Mouse (Mus musculus) embryonic facial prominence, embryonic 13.5 days (tissue): Measurements from ENCODE around the gene Mmp11. TPM values are rescaled to one million over a fixed set of nuclear protein-coding genes. Genes with fewer than 3 reads are reported as not detected.

ENCODE experiments used
- ATAC-seq: fragments of 200-750 bp; cut with Nextera tagmentation; 2 replicates; pipeline ENCODE4 v1.8.0; 2017; ENCODE audit warnings: low read depth; ENCODE audit not compliant: insufficient number of reproducible peaks, insufficient read depth, low FRiP score, low TSS enrichment
- H3K27ac ChIP-seq: fragments of 300-500 bp; sonication (generic); 2 replicates; pipeline ENCODE4 v1.5.1; 2015; ENCODE audit warnings: moderate library complexity, mild to moderate bottlenecking, inconsistent platforms
- H3K27me3 ChIP-seq: fragments of 300-500 bp; sonication (generic); 2 replicates; pipeline ENCODE4 v1.6.1; 2015; ENCODE audit warnings: mild to moderate bottlenecking, inconsistent platforms
- H3K36me3 ChIP-seq: fragments of 300-500 bp; sonication (generic); 2 replicates; pipeline ENCODE4 v1.6.1; 2015; ENCODE audit warnings: mild to moderate bottlenecking, inconsistent platforms
- H3K4me1 ChIP-seq: fragments of 300-500 bp; sonication (generic); 2 replicates; pipeline ENCODE4 v1.6.1; 2015; ENCODE audit warnings: inconsistent platforms
- H3K4me2 ChIP-seq: fragments of 300-500 bp; sonication (generic); 2 replicates; pipeline ENCODE4 v1.6.1; 2015; ENCODE audit warnings: moderate library complexity, mild to moderate bottlenecking, inconsistent platforms
- H3K4me3 ChIP-seq: fragments of 300-500 bp; sonication (generic); 2 replicates; pipeline ENCODE4 v1.5.1; 2015; ENCODE audit warnings: mild to moderate bottlenecking, inconsistent platforms
- H3K9ac ChIP-seq: fragments of 300-500 bp; sonication (generic); 2 replicates; pipeline ENCODE4 v1.6.1; 2015; ENCODE audit warnings: mild to moderate bottlenecking, inconsistent platforms
- H3K9me3 ChIP-seq: fragments of 300-500 bp; sonication (generic); 2 replicates; pipeline ENCODE4 v1.6.1; 2016; ENCODE audit warnings: inconsistent platforms
- WGBS: fragments of 180-500 bp; shearing (Covaris S2); methylation state at CpG from one replicate; pipeline ENCODE4 v1.1.7; 2015; ENCODE audit warnings: mixed read lengths; 5-methylcytosine and 5-hydroxymethylcytosine counted together
- polyA plus RNA-seq: library from polyadenylated mRNA; unstranded; fragments of >200 nt; fragmentation: Nextera tagmentation; extraction: Ambion mirVana; gene quantifications from 2 replicates; pipeline ENCODE4 v1.2.1, GENCODE M21; 2015

The Mmp11 gene
- polyA plus RNA-seq, 1 experiment from 2014 or later, result 123 TPM

- WGBS, result 79% methylated on average over 5 of the region's 5 CpGs
- no peak overlapping the region for H3K9ac ChIP-seq
- H3K4me2 ChIP-seq, result no peak overlapping the region
- no peak overlapping the region for H3K27ac ChIP-seq
- no peak overlapping the region for H3K4me3 ChIP-seq
- H3K27me3 ChIP-seq, result no peaks in the 10 kb centered on the region
- no peaks in the 10 kb centered on the region for H3K9me3 ChIP-seq
- H3K4me1 ChIP-seq, result peaks cover 9% of the 10 kb centered on the region
- no peak for ATAC-seq
- no peaks in the 10 kb centered on the region for H3K36me3 ChIP-seq
These were observed 11.8 kb upstream of the Mmp11 start for GRCm38 (mm10) chr10:75948079-75948478.

GRCm38 (mm10) chr10:75945896-75946295 lies 9.6 kb upstream of the Mmp11 start:
- Histone ChIP-seq H3K27ac (no peak overlapping the region), H3K4me1 (peaks cover 7% of the 10 kb centered on the region), H3K27me3 (no peaks in the 10 kb centered on the region), H3K9ac (no peak overlapping the region), H3K4me3 (no peak overlapping the region), H3K4me2 (no peak overlapping the region), H3K9me3 (no peaks in the 10 kb centered on the region), H3K36me3 (no peaks in the 10 kb centered on the region)
- no peak for ATAC-seq
- 80% methylated on average over 7 of the region's 7 CpGs for WGBS

GRCm38 (mm10) chr10:75945213-75945612 lies 8.9 kb upstream of the Mmp11 start:
- Histone ChIP-seq H3K9ac (no peak overlapping the region), H3K4me2 (no peak overlapping the region), H3K9me3 (no peaks in the 10 kb centered on the region), H3K27ac (no peak overlapping the region), H3K36me3 (no peaks in the 10 kb centered on the region), H3K4me1 (no peaks in the 10 kb centered on the region; the same call in 1 of the 2 replicates), H3K4me3 (no peak overlapping the region), H3K27me3 (no peaks in the 10 kb centered on the region)
- WGBS, result 93% methylated on average over 7 of the region's 7 CpGs
- no peak for ATAC-seq

GRCm38 (mm10) chr10:75944066-75944772 lies 7.9 kb upstream of the Mmp11 start:
- Histone ChIP-seq H3K4me3 (no peak overlapping the region), H3K36me3 (no peaks in the 10 kb centered on the region), H3K9ac (no peak overlapping the region), H3K27ac (no peak overlapping the region), H3K4me1 (no peaks in the 10 kb centered on the region), H3K27me3 (no peaks in the 10 kb centered on the region; the same call in 1 of the 2 replicates), H3K4me2 (no peak overlapping the region), H3K9me3 (no peaks in the 10 kb centered on the region)
- no peak for ATAC-seq
- 26% methylated on average over 11 of the region's 11 CpGs for WGBS

GRCm38 (mm10) chr10:75942736-75943477 lies 6.6 kb upstream of the Mmp11 start, which contains the start of gene Vpreb3:
Vpreb3 (plus strand) TSS chr10:75943057.
- H3K9me3 ChIP-seq, result no peaks in the 10 kb centered on the region
- 75% methylated on average over 15 of the region's 15 CpGs for WGBS
- no peak within 1 kb of the TSS for H3K9ac ChIP-seq
- H3K27me3 ChIP-seq, result peaks cover 4% of the 10 kb centered on the region; the same call in 1 of the 2 replicates
- H3K4me1 ChIP-seq, result no peaks in the 10 kb centered on the region
- no peak within 1 kb of the TSS for H3K4me3 ChIP-seq
- no peak within 1 kb of the TSS for H3K4me2 ChIP-seq
- no peaks in the 10 kb centered on the region for H3K36me3 ChIP-seq
- ATAC-seq, result no peak
- no peak within 1 kb of the TSS for H3K27ac ChIP-seq

- WGBS, result 66% methylated on average over 9 of the region's 9 CpGs
- peaks cover under 1% of the 10 kb centered on the region for H3K4me1 ChIP-seq
- no peak for ATAC-seq
- H3K4me3 ChIP-seq, result no peak overlapping the region
- no peak overlapping the region for H3K27ac ChIP-seq
- H3K36me3 ChIP-seq, result no peaks in the 10 kb centered on the region
- no peaks in the 10 kb centered on the region for H3K9me3 ChIP-seq
- H3K4me2 ChIP-seq, result no peak overlapping the region
- H3K27me3 ChIP-seq, result peaks cover 21% of the 10 kb centered on the region
- no peak overlapping the region for H3K9ac ChIP-seq
These were observed 4.9 kb upstream of the Mmp11 start for GRCm38 (mm10) chr10:75941042-75941824.

- peaks cover 28% of the 10 kb centered on the region for H3K27me3 ChIP-seq
- H3K36me3 ChIP-seq, result no peaks in the 10 kb centered on the region
- no peak within 1 kb of the TSS for H3K4me3 ChIP-seq
- ATAC-seq, result no peak
- H3K9ac ChIP-seq, result no peak within 1 kb of the TSS
- peaks cover 8% of the 10 kb centered on the region for H3K4me1 ChIP-seq
- no peak within 1 kb of the TSS for H3K4me2 ChIP-seq
- H3K9me3 ChIP-seq, result no peaks in the 10 kb centered on the region
- 85% methylated on average over 5 of the region's 5 CpGs for WGBS
- no peak within 1 kb of the TSS for H3K27ac ChIP-seq
These were observed 4.2 kb upstream of the Mmp11 start, which contains the start of gene Gm867 for GRCm38 (mm10) chr10:75940520-75940919. Gm867 (minus strand) TSS chr10:75940672.

- peaks cover 37% of the 10 kb centered on the region for H3K27me3 ChIP-seq
- H3K9ac ChIP-seq, result no peak overlapping the region
- peaks cover 13% of the 10 kb centered on the region for H3K4me1 ChIP-seq
- no peak overlapping the region for H3K27ac ChIP-seq
- no peak overlapping the region for H3K4me3 ChIP-seq
- H3K9me3 ChIP-seq, result no peaks in the 10 kb centered on the region
- no peak for ATAC-seq
- H3K4me2 ChIP-seq, result no peak overlapping the region
- no peaks in the 10 kb centered on the region for H3K36me3 ChIP-seq
- WGBS, result 48% methylated on average over 9 of the region's 9 CpGs
These were observed 3.4 kb upstream of the Mmp11 start for GRCm38 (mm10) chr10:75939481-75940234.

- H3K9me3 ChIP-seq, result no peaks in the 10 kb centered on the region
- H3K9ac ChIP-seq, result no peak overlapping the region
- ATAC-seq, result no peak
- H3K27me3 ChIP-seq, result peaks cover 38% of the 10 kb centered on the region
- no peak overlapping the region for H3K27ac ChIP-seq
- H3K4me1 ChIP-seq, result peaks cover 15% of the 10 kb centered on the region
- H3K36me3 ChIP-seq, result no peaks in the 10 kb centered on the region
- no peak overlapping the region for H3K4me3 ChIP-seq
- WGBS, result 56% methylated on average over 10 of the region's 10 CpGs
- H3K4me2 ChIP-seq, result no peak overlapping the region
These were observed 1.8 kb upstream of the Mmp11 start for GRCm38 (mm10) chr10:75937851-75938643.

GRCm38 (mm10) chr10:75936909-75937667 lies 792 bp upstream of the Mmp11 start:
- ATAC-seq, result no peak

More at GRCm38 (mm10) chr10:75936909-75937667, 792 bp upstream of the Mmp11 start:
- H3K9ac ChIP-seq, result no peak overlapping the region
- no peak overlapping the region for H3K4me3 ChIP-seq
- H3K4me2 ChIP-seq, result no peak overlapping the region
- H3K36me3 ChIP-seq, result no peaks in the 10 kb centered on the region
- H3K4me1 ChIP-seq, result peaks cover 23% of the 10 kb centered on the region
- H3K9me3 ChIP-seq, result no peaks in the 10 kb centered on the region
- H3K27ac ChIP-seq, result no peak overlapping the region
- H3K27me3 ChIP-seq, result peaks cover 38% of the 10 kb centered on the region
- WGBS, result 37% methylated on average over 18 of the region's 18 CpGs
